Mouse (Mus musculus) stomach, postnatal 0 days (tissue): ENCODE data around the gene Acat3. TPM values are rescaled to one million over a fixed set of nuclear protein-coding genes. Genes with fewer than 3 reads are reported as not detected.

Experiments used
- ATAC-seq: fragments of 200-750 bp; cut with Nextera tagmentation; 2 replicates; pipeline ENCODE4 v1.8.0; 2017; ENCODE audit not compliant: low FRiP score, low TSS enrichment
- DNase-seq: peaks from one replicate; pipeline ENCODE4 v3.0.0-alpha.2; 2016; ENCODE audit warnings: low spot score
- H3K27ac ChIP-seq: fragments of 300-500 bp; sonication (generic); replicated peaks from 2 replicates; pipeline ENCODE4 v1.5.1; 2014; ENCODE audit warnings: mild to moderate bottlenecking, control low read depth
- H3K27me3 ChIP-seq: fragments of 300-500 bp; sonication (generic); 2 replicates; pipeline ENCODE4 v1.6.1; 2014; ENCODE audit warnings: low read length; ENCODE audit not compliant: control insufficient read depth, insufficient read depth
- H3K36me3 ChIP-seq: fragments of 300-500 bp; sonication (generic); 2 replicates; pipeline ENCODE4 v1.6.1; 2014; ENCODE audit warnings: low read length, mixed read lengths; ENCODE audit not compliant: control insufficient read depth, insufficient read depth
- H3K4me1 ChIP-seq: fragments of 300-500 bp; sonication (generic); replicated peaks from 2 replicates; pipeline ENCODE4 v1.6.1; 2014; ENCODE audit warnings: antibody characterized with exemption; ENCODE audit not compliant: control insufficient read depth, insufficient read depth
- H3K4me2 ChIP-seq: fragments of 300-500 bp; sonication (generic); replicated peaks from 2 replicates; pipeline ENCODE4 v1.6.1; 2014; ENCODE audit warnings: low read depth, mild to moderate bottlenecking, control low read depth, moderate library complexity
- H3K4me3 ChIP-seq: fragments of 300-500 bp; sonication (generic); 2 replicates; pipeline ENCODE4 v1.5.1; 2014; ENCODE audit warnings: low read depth, low read length, control low read depth
- H3K9ac ChIP-seq: fragments of 300-500 bp; sonication (generic); 2 replicates; pipeline ENCODE4 v1.6.1; 2014; ENCODE audit warnings: mild to moderate bottlenecking, low read length, control low read depth, mixed read lengths
- H3K9me3 ChIP-seq: fragments of 300-500 bp; sonication (generic); 2 replicates; pipeline ENCODE4 v1.6.1; 2016; ENCODE audit warnings: low read length; ENCODE audit not compliant: control insufficient read depth
- CTCF ChIP-seq: IDR thresholded peaks from 2 replicates; pipeline ENCODE4 v1.5.1; 2016; ENCODE audit warnings: antibody characterized with exemption, low read depth, mild to moderate bottlenecking, moderate library complexity
- EP300 ChIP-seq: optimal IDR thresholded peaks from 2 replicates; pipeline ENCODE3; 2016; ENCODE audit warnings: antibody characterized with exemption
- WGBS: fragments of 180-500 bp; shearing (Covaris S2); extraction: QIAGEN DNeasy Blood & Tissue Kit; methylation state at CpG from one replicate; pipeline ENCODE4 v1.1.7; 2014; 5-methylcytosine and 5-hydroxymethylcytosine counted together
- polyA plus RNA-seq: library from polyadenylated mRNA; unstranded; fragments of >200 nt; fragmentation: Nextera tagmentation; extraction: Ambion mirVana; gene quantifications from 2 replicates; pipeline ENCODE4 v1.2.1, GENCODE M21; 2015

The Acat3 gene
- polyA plus RNA-seq, 1 experiment from 2014 or later = 0.62 TPM

- Histone ChIP-seq H3K36me3 (no peaks in the 10 kb centered on the region; the same call in 1 of the 2 replicates), H3K9me3 (no peaks in the 10 kb centered on the region), H3K9ac (no peak overlapping the region), H3K4me3 (no peak overlapping the region), H3K27me3 (no peaks in the 10 kb centered on the region), H3K27ac (no peak overlapping the region), H3K4me1 (no peaks in the 10 kb centered on the region), H3K4me2 (no peak overlapping the region)
- ATAC-seq (no peak), DNase-seq (no peak)
- no peak for TF ChIP-seq CTCF
- TF ChIP-seq EP300 = no peak
- WGBS = 51% methylated on average over 15 of the region's 15 CpGs
Measured at GRCm38 (mm10) chr17:12887021-12887775, 53.2 kb downstream of the Acat3 start.

- H3K9ac ChIP-seq = no peak overlapping the region
- no peaks in the 10 kb centered on the region for H3K27me3 ChIP-seq
- no peaks in the 10 kb centered on the region for H3K9me3 ChIP-seq
- TF ChIP-seq EP300 (no peak), CTCF (peak; percentile 13; the same call in 1 of the 2 replicates)
- WGBS = 40% methylated on average over 6 of the region's 6 CpGs
- H3K4me3 ChIP-seq = no peak overlapping the region
- H3K4me2 ChIP-seq = no peak overlapping the region
- H3K27ac ChIP-seq = no peak overlapping the region
- H3K4me1 ChIP-seq = no peaks in the 10 kb centered on the region
- DNase-seq (peak; percentile 39), ATAC-seq (no peak)
- no peaks in the 10 kb centered on the region; the same call in 1 of the 2 replicates for H3K36me3 ChIP-seq
Measured at GRCm38 (mm10) chr17:12886620-12887019, 53.8 kb downstream of the Acat3 start.

- H3K9ac ChIP-seq = no peak overlapping the region
- H3K4me3 ChIP-seq = no peak overlapping the region
- no peak overlapping the region for H3K4me2 ChIP-seq
- TF ChIP-seq EP300 (no peak), CTCF (peak; percentile 34; the same call in 1 of the 2 replicates)
- no peaks in the 10 kb centered on the region for H3K4me1 ChIP-seq
- H3K9me3 ChIP-seq = no peaks in the 10 kb centered on the region
- no peaks in the 10 kb centered on the region for H3K36me3 ChIP-seq
- ATAC-seq = no peak
- no peak for DNase-seq
- no peaks in the 10 kb centered on the region for H3K27me3 ChIP-seq
- H3K27ac ChIP-seq = no peak overlapping the region
- 80% methylated on average over 1 of the region's 1 CpGs for WGBS
Measured at GRCm38 (mm10) chr17:12881216-12881615, 59.2 kb downstream of the Acat3 start.

GRCm38 (mm10) chr17:12880178-12880577, 60.2 kb downstream of the Acat3 start:
- WGBS = 2% methylated on average over 14 of the region's 14 CpGs
- Histone ChIP-seq H3K9me3 (no peaks in the 10 kb centered on the region), H3K9ac (peak overlapping the region; percentile 47; the same call in 1 of the 2 replicates), H3K4me1 (no peaks in the 10 kb centered on the region), H3K4me3 (peak overlapping the region; percentile 17; the same call in 1 of the 2 replicates), H3K4me2 (peak overlapping the region; percentile 47), H3K27ac (no peak overlapping the region), H3K36me3 (no peaks in the 10 kb centered on the region), H3K27me3 (no peaks in the 10 kb centered on the region)
- ATAC-seq (peak; percentile 78), DNase-seq (peak; percentile 79)
- TF ChIP-seq EP300 (no peak), CTCF (peak; percentile 86)

GRCm38 (mm10) chr17:12875734-12876133, 64.7 kb downstream of the Acat3 start, which contains the start of gene Mrgprh:
Gene Mrgprh (plus strand): TSS chr17:12876034.
- DNase-seq (no peak), ATAC-seq (no peak)
- Histone ChIP-seq H3K4me2 (no peak within 1 kb of the TSS), H3K27me3 (no peaks in the 10 kb centered on the region), H3K4me1 (no peaks in the 10 kb centered on the region), H3K36me3 (no peaks in the 10 kb centered on the region), H3K9me3 (no peaks in the 10 kb centered on the region), H3K9ac (no peak within 1 kb of the TSS), H3K4me3 (no peak within 1 kb of the TSS), H3K27ac (no peak within 1 kb of the TSS)
- WGBS = 85% methylated on average over 5 of the region's 5 CpGs
- no peak for TF ChIP-seq CTCF
- no peak for TF ChIP-seq EP300

Other genes with a start within 250 kb of the Acat3 start
- gene Igf2r, start 170.9 kb downstream of the Acat3 start, polyA plus RNA-seq = 9.4 and 9.6 TPM in 2 replicates
- gene Mas1, start 72.5 kb downstream of the Acat3 start, polyA plus RNA-seq = 0.12 and 0.21 TPM in 2 replicates
- gene Mrgprh, start 64.6 kb downstream of the Acat3 start, polyA plus RNA-seq = not detected in 2 replicates
- gene Pnldc1, start 30.4 kb downstream of the Acat3 start, polyA plus RNA-seq = 0.45 and 0.63 TPM in 2 replicates
- gene Tcp1, start 24.9 kb downstream of the Acat3 start, polyA plus RNA-seq = 225 and 240 TPM in 2 replicates
- 93.7 and 101 TPM in 2 replicates for gene Mrpl18, start 24.3 kb downstream of the Acat3 start, polyA plus RNA-seq
- gene Acat2, start 20.1 kb upstream of the Acat3 start, polyA plus RNA-seq = 76.0 and 81.8 TPM in 2 replicates
- 75.2 and 75.4 TPM in 2 replicates for gene Wtap, start 53.6 kb upstream of the Acat3 start, polyA plus RNA-seq
- gene Sod2, start 66.2 kb upstream of the Acat3 start, polyA plus RNA-seq = 176 and 186 TPM in 2 replicates
- gene Gpr31b, start 111.7 kb upstream of the Acat3 start, polyA plus RNA-seq = 0.12 TPM in 1 of 2 replicates, not detected in the other
- 0.17 and 0.19 TPM in 2 replicates for gene Tcp10b, start 120.5 kb upstream of the Acat3 start, polyA plus RNA-seq
- gene Unc93a, start 191.2 kb upstream of the Acat3 start, polyA plus RNA-seq = 0.05 TPM in 2 replicates